Mouse (Mus musculus): ENCODE data around the gene Arid3a. TPM values are rescaled to one million over a fixed set of nuclear protein-coding genes. Genes with fewer than 3 reads are reported as not detected.

Gene Arid3a
- polyA plus RNA-seq, 1 experiment from 2014 or later = 5.5 TPM

DNA sequence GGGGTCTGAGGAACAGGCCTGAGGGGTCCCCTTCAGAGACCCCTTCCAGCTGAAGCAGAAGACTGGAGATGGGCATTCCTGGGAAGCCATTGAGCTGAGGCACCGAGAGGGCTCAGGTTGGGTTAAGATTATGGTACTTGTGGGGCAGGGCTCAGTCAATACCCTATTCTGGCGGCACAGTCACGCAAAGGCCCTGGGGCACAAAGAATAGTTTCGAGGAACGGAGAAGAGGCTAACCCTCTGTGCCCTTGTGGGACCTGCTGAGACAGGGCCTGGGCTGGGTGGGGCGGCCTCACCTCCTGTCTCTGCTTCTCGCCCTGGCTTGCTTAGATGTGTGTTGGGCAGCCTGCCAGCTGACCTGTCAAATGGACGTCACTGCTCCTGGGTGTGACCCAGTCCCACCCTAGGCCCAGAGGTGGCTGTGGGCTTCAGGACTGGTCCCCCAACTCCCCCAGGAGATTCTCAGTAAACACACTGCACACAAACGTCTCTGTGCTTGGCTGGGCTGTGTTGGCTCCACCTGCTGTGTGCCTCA, 6.4 kb downstream of the Arid3a start:
- no peak for TF ChIP-seq CTCF (IDR thresholded peaks at IDR 0.05; ENCODE audit: low read depth)
- no peak for TF ChIP-seq EP300 (IDR thresholded peaks at IDR 0.05; ENCODE audit: low read depth)
- H3K27me3 ChIP-seq (ENCODE audit: insufficient read depth, low read length) = no peaks in the 10 kb centered on the region
- 0 out of 2 replicates have a peak overlapping the region, but pooled peaks have one; percentile 22 for H3K4me2 ChIP-seq (ENCODE audit: low read depth, low read length)
- H3K36me3 ChIP-seq (replicated peaks; ENCODE audit: insufficient read depth, low read length) = peaks cover 48% of the 10 kb centered on the region
- no peak overlapping the region for H3K4me3 ChIP-seq (ENCODE audit: low read depth, low read length)
- no peaks in the 10 kb centered on the region for H3K9me3 ChIP-seq (ENCODE audit: low read length)
- ATAC-seq (no peak), DNase-seq (no peak)
- no peak overlapping the region for H3K27ac ChIP-seq (ENCODE audit: low read depth)
- H3K9ac ChIP-seq (replicated peaks) = peak overlapping the region; percentile 16; the same call in 1 of the 2 replicates
- peaks cover 74% of the 10 kb centered on the region for H3K4me1 ChIP-seq (ENCODE audit: insufficient read depth)
- 71% methylated on average over 9 of the region's 9 CpGs for WGBS (ENCODE audit: insufficient replicate concordance)

DNA sequence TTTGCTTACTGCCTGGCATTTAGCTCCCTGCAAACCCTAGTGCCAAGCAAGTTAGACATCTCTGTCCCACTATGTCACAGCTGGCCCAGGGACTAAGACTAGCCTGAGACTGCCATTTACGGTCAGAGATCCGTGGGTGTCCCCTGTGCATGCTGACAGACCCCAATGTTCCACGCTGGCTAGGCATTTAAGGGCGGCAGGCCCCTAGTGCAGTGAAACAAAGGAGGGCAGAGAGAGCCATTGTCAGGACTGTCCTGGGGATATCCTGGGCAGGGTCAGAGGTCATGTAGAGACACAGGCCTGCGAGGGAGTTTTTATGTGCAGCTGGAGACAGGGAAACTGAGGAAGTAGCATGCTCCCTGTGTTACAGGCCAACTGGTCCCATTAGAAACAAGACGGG, 7.0 kb downstream of the Arid3a start:
- Histone ChIP-seq H3K27me3 (ENCODE audit: insufficient read depth, low read length) (no peaks in the 10 kb centered on the region), H3K4me1 (ENCODE audit: insufficient read depth) (peaks cover 79% of the 10 kb centered on the region), H3K4me2 (ENCODE audit: low read depth, low read length) (no peak overlapping the region), H3K9me3 (ENCODE audit: low read length) (no peaks in the 10 kb centered on the region), H3K4me3 (ENCODE audit: low read depth, low read length) (no peak overlapping the region), H3K9ac (replicated peaks) (no peak overlapping the region; the same call in 1 of the 2 replicates), H3K36me3 (replicated peaks; ENCODE audit: insufficient read depth, low read length) (peaks cover 52% of the 10 kb centered on the region), H3K27ac (ENCODE audit: low read depth) (peak overlapping the region; percentile 88)
- DNase-seq (no peak), ATAC-seq (no peak)
- 77% methylated on average over 6 of the region's 6 CpGs for WGBS (ENCODE audit: insufficient replicate concordance)
- no peak for TF ChIP-seq CTCF (IDR thresholded peaks at IDR 0.05; ENCODE audit: low read depth)
- TF ChIP-seq EP300 (IDR thresholded peaks at IDR 0.05; ENCODE audit: low read depth) = no peak

DNA sequence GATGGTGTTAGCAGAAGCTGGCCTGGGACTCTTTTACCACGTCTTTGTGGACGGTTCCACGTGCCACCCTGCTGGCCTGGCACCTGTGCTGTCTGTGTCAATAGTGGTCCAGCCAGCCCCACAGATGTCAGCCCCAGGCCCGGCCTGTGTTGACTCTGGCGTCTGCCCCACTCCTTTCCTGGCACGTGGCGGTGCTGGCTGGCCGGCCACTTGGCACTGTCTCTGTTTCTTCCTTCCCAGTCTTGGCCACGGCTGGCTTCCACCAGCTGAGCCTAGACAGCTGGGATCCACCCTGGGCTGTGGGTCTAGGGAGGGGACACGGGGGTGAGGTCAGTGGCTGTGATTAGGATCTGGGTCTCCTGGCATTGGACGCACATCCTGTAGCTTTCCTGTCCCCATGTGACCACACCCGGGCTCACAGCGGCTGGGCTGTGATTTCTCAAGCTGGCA, 7.5 kb downstream of the Arid3a start:
- peaks cover 79% of the 10 kb centered on the region for H3K4me1 ChIP-seq (ENCODE audit: insufficient read depth)
- H3K4me3 ChIP-seq (ENCODE audit: low read depth, low read length) = no peak overlapping the region
- peak overlapping the region; percentile 88 for H3K27ac ChIP-seq (ENCODE audit: low read depth)
- 42% methylated on average over 13 of the region's 13 CpGs for WGBS (ENCODE audit: insufficient replicate concordance)
- no peak overlapping the region for H3K4me2 ChIP-seq (ENCODE audit: low read depth, low read length)
- no peaks in the 10 kb centered on the region for H3K27me3 ChIP-seq (ENCODE audit: insufficient read depth, low read length)
- ATAC-seq (peak; percentile 14), DNase-seq (peak; percentile 65)
- no peaks in the 10 kb centered on the region for H3K9me3 ChIP-seq (ENCODE audit: low read length)
- H3K36me3 ChIP-seq (replicated peaks; ENCODE audit: insufficient read depth, low read length) = peaks cover 52% of the 10 kb centered on the region
- H3K9ac ChIP-seq (replicated peaks) = no peak overlapping the region
- no peak for TF ChIP-seq EP300 (IDR thresholded peaks at IDR 0.05; ENCODE audit: low read depth)
- TF ChIP-seq CTCF (IDR thresholded peaks at IDR 0.05; ENCODE audit: low read depth) = no peak

DNA sequence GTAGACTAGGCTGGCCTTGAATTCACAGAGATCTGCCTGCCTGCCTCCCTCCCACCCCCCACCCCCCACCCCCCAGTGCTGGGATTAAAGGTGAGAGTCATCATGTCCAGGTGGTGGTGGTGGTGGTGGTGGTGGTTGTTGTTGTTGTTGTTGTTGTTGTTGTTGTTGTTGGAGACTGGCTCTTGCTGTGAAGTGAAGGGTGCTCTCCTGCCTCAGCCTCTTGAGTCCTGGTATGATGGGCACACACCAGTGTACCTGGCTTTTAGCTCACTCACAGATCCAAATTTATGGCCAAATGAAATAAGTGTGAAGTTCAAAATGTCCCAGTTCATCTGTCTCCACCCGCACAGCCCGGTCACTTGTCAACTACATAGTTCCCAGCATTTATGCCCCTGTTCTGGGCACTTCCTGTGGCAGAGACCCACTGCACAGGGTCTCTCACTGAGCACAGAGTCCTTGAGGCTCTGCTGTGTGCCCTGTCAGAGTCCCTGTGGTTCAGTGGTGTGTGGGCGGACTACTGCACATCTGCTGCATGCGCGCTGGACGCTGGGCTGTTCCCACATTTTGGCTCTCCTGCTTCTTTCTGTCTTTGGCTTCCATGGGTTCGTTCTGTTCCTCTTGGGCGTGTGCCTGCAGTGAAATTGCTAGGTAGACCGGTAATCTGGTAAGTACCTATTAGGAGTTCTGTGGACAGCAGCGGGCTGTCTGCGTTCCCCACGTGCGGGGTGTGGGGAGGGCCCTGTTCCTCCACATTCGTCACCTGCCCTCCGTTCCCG, 8.1 kb downstream of the Arid3a start:
- H3K9me3 ChIP-seq (ENCODE audit: low read length) = no peaks in the 10 kb centered on the region
- no peak overlapping the region for H3K4me3 ChIP-seq (ENCODE audit: low read depth, low read length)
- no peak overlapping the region for H3K4me2 ChIP-seq (ENCODE audit: low read depth, low read length)
- DNase-seq = no peak
- H3K4me1 ChIP-seq (ENCODE audit: insufficient read depth) = peaks cover 80% of the 10 kb centered on the region
- peak overlapping the region; percentile 88 for H3K27ac ChIP-seq (ENCODE audit: low read depth)
- TF ChIP-seq CTCF (IDR thresholded peaks at IDR 0.05; ENCODE audit: low read depth) (no peak), EP300 (IDR thresholded peaks at IDR 0.05; ENCODE audit: low read depth) (no peak)
- no peak overlapping the region for H3K9ac ChIP-seq (replicated peaks)
- ATAC-seq = no peak
- WGBS (ENCODE audit: insufficient replicate concordance) = 80% methylated on average over 16 of the region's 16 CpGs
- peaks cover 55% of the 10 kb centered on the region for H3K36me3 ChIP-seq (replicated peaks; ENCODE audit: insufficient read depth, low read length)
- H3K27me3 ChIP-seq (ENCODE audit: insufficient read depth, low read length) = no peaks in the 10 kb centered on the region

DNA sequence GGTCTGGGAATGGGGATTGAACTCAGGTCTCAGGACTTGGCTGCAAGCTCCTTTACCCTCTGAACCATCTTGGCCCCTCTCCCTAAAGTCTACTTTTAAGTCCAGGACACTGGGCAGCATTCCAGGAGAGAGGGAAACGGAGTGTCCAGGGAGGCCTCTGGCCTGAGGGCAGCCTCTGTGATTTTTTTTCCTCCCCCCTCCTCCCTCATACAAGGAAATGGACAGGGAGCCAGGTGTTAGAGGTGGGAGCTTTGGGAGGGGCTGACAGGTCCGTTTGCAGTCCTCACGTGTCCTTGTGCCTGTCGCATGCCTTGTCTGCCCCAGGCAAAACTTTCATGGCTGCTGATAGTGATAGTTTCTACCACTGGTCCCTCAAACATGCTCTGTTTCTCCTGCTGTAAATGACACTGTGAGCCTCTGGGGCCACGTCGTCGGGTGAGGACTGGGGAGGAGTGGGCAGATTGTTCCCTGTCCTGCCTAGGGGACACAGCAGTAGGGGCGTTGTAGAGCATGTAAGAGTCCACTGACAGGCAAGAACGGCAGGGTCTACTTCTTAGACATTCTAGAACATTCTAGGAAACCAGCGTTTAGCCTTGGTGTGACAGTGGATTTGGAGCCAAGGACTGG, 9.6 kb downstream of the Arid3a start:
- peak overlapping the region; percentile 73 for H3K4me2 ChIP-seq (ENCODE audit: low read depth, low read length)
- ATAC-seq (peak; percentile 0; the same call in 1 of the 2 replicates), DNase-seq (no peak)
- no peaks in the 10 kb centered on the region for H3K27me3 ChIP-seq (ENCODE audit: insufficient read depth, low read length)
- no peaks in the 10 kb centered on the region for H3K9me3 ChIP-seq (ENCODE audit: low read length)
- no peak for TF ChIP-seq CTCF (IDR thresholded peaks at IDR 0.05; ENCODE audit: low read depth)
- TF ChIP-seq EP300 (IDR thresholded peaks at IDR 0.05; ENCODE audit: low read depth) = no peak
- H3K4me1 ChIP-seq (ENCODE audit: insufficient read depth) = peaks cover 94% of the 10 kb centered on the region
- H3K9ac ChIP-seq (replicated peaks) = peak overlapping the region; percentile 55; the same call in 1 of the 2 replicates
- H3K4me3 ChIP-seq (ENCODE audit: low read depth, low read length) = no peak overlapping the region
- H3K36me3 ChIP-seq (replicated peaks; ENCODE audit: insufficient read depth, low read length) = peaks cover 55% of the 10 kb centered on the region
- H3K27ac ChIP-seq (ENCODE audit: low read depth) = peak overlapping the region; percentile 88
- WGBS (ENCODE audit: insufficient replicate concordance) = 37% methylated on average over 10 of the region's 10 CpGs

DNA sequence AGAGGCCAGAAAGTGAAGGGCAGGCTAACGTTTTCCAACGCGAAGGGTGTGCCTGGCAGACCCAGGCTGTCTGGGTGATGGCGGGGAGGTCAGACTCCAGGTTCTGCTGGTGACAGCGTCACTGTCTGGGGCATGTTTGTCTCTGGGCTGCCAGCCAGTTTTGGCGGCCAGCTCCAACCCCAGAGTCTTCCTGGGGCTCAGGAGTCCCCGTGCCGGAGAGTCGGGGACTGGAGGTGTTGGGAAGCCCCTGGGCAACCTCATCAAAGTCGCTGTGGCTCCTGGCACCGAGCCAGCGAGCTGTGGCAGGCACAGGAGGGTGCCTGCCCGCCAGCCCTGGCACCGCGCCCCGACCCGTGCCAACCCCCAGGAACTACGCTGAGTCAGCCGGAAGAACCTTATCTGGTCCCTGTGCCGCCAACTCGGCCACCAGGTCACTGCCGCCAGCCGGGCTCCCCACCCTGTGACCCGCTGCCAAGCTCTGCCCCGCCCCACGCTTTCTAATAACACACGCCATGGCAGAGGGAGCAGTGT, 10.1 kb downstream of the Arid3a start:
- Histone ChIP-seq H3K9ac (replicated peaks) (peak overlapping the region; percentile 55), H3K4me1 (ENCODE audit: insufficient read depth) (peaks cover 96% of the 10 kb centered on the region), H3K27me3 (ENCODE audit: insufficient read depth, low read length) (no peaks in the 10 kb centered on the region), H3K9me3 (ENCODE audit: low read length) (no peaks in the 10 kb centered on the region), H3K27ac (ENCODE audit: low read depth) (peak overlapping the region; percentile 88), H3K4me3 (ENCODE audit: low read depth, low read length) (peak overlapping the region; percentile 28; the same call in 1 of the 2 replicates), H3K4me2 (ENCODE audit: low read depth, low read length) (peak overlapping the region; percentile 73), H3K36me3 (replicated peaks; ENCODE audit: insufficient read depth, low read length) (peaks cover 50% of the 10 kb centered on the region)
- DNase-seq = peak; percentile 88
- peak; percentile 84 for ATAC-seq
- peak; percentile 35; the same call in 1 of the 2 replicates for TF ChIP-seq EP300 (IDR thresholded peaks at IDR 0.05; ENCODE audit: low read depth)
- no peak for TF ChIP-seq CTCF (IDR thresholded peaks at IDR 0.05; ENCODE audit: low read depth)
- WGBS (ENCODE audit: insufficient replicate concordance) = 24% methylated on average over 24 of the region's 27 CpGs
